Mouse (Mus musculus) embryo, embryonic 10 days (tissue): Measurements from ENCODE around the gene Ralgapb.
"Not testable (repeated sequence)": the region's sequence is repeated elsewhere in the genome, so short reads cannot be mapped to it uniquely, and the experiment has no call there.

Source experiments
- DNase-seq: peaks from one replicate; pipeline ENCODE4 v3.0.0-alpha.2; 2015; ENCODE audit warnings: low spot score

The Ralgapb gene

GRCm38 (mm10) chr2:158409595-158410021 is at the start of gene Ralgapb:
Ralgapb (plus strand) TSS chr2:158409848.
- peak; percentile 96 for DNase-seq

- peak; percentile 96 for DNase-seq
Measured at GRCm38 (mm10) chr2:158360873-158361677, 48.6 kb upstream of the Ralgapb start.

- no peak for DNase-seq
Measured at GRCm38 (mm10) chr2:158361678-158362320, 47.8 kb upstream of the Ralgapb start.

GRCm38 (mm10) chr2:158364175-158364574 is 45.5 kb upstream of the Ralgapb start:
- no peak for DNase-seq

- no peak for DNase-seq
Measured at GRCm38 (mm10) chr2:158365099-158365850, 44.4 kb upstream of the Ralgapb start.

- no peak for DNase-seq
Measured at GRCm38 (mm10) chr2:158367654-158368053, 42.0 kb upstream of the Ralgapb start.

GRCm38 (mm10) chr2:158368313-158368712 is 41.3 kb upstream of the Ralgapb start:
- DNase-seq, result no peak

GRCm38 (mm10) chr2:158369474-158370172 is 40.0 kb upstream of the Ralgapb start:
- no peak for DNase-seq

- peak; percentile 48 for DNase-seq
Measured at GRCm38 (mm10) chr2:158370173-158370550, 39.5 kb upstream of the Ralgapb start.

GRCm38 (mm10) chr2:158373061-158373460 is 36.6 kb upstream of the Ralgapb start:
- no peak for DNase-seq

- DNase-seq, result no peak
Measured at GRCm38 (mm10) chr2:158373516-158373915, 36.1 kb upstream of the Ralgapb start.

- DNase-seq, result peak; percentile 90
Measured at GRCm38 (mm10) chr2:158375443-158376122, 34.1 kb upstream of the Ralgapb start, which contains the start of gene Snhg11. Snhg11 (plus strand) TSS chr2:158375638.

- no peak for DNase-seq
Measured at GRCm38 (mm10) chr2:158376123-158376687, 33.4 kb upstream of the Ralgapb start.

- no peak for DNase-seq
Measured at GRCm38 (mm10) chr2:158376798-158377197, 32.9 kb upstream of the Ralgapb start.

GRCm38 (mm10) chr2:158377811-158378210 is 31.8 kb upstream of the Ralgapb start:
- DNase-seq, result no peak

- peak; percentile 93 for DNase-seq
Measured at GRCm38 (mm10) chr2:158379354-158380078, 30.1 kb upstream of the Ralgapb start.

- DNase-seq, result peak; percentile 10
Measured at GRCm38 (mm10) chr2:158386072-158386471, 23.6 kb upstream of the Ralgapb start.

GRCm38 (mm10) chr2:158389421-158389820 is 20.2 kb upstream of the Ralgapb start:
- DNase-seq, result no peak

GRCm38 (mm10) chr2:158396369-158396768 is 13.3 kb upstream of the Ralgapb start:
- no peak for DNase-seq

- not testable (repeated sequence) for DNase-seq
Measured at GRCm38 (mm10) chr2:158397140-158397539, 12.5 kb upstream of the Ralgapb start.
